Mouse (Mus musculus) limb, embryonic 10.5 days (tissue): ENCODE measurements at regions not wholly inside any gene's neighbourhood (a gene's known extent, or its start where the extent isn't known, plus 50 kb on each side); places are given as distances from the start of the nearest gene placed in this dataset.

Experiments used
- DNase-seq: peaks from one replicate; pipeline ENCODE4 v3.0.0-alpha.2; 2017; ENCODE audit warnings: low spot score
- H3K27ac ChIP-seq: fragments of 300-500 bp; sonication (generic); 2 replicates; pipeline ENCODE4 v1.5.1; 2016; ENCODE audit warnings: mild to moderate bottlenecking
- H3K27me3 ChIP-seq: fragments of 300-500 bp; sonication (generic); 2 replicates; pipeline ENCODE4 v1.6.1; 2016; ENCODE audit warnings: low read depth, mild to moderate bottlenecking; ENCODE audit not compliant: poor library complexity, severe bottlenecking
- H3K36me3 ChIP-seq: fragments of 300-500 bp; sonication (generic); 2 replicates; pipeline ENCODE4 v1.6.1; 2016; ENCODE audit warnings: mild to moderate bottlenecking, moderate library complexity
- H3K4me1 ChIP-seq: fragments of 300-500 bp; sonication (generic); 2 replicates; pipeline ENCODE4 v1.6.1; 2016
- H3K4me3 ChIP-seq: fragments of 300-500 bp; sonication (generic); 2 replicates; pipeline ENCODE4 v1.5.1; 2016; ENCODE audit warnings: mild to moderate bottlenecking, moderate library complexity
- H3K9me3 ChIP-seq: fragments of 300-500 bp; sonication (generic); replicated peaks from 2 replicates; pipeline ENCODE4 v1.6.1; 2016; ENCODE audit warnings: mild to moderate bottlenecking
- WGBS: fragments of 180-500 bp; shearing (Covaris S2); methylation state at CpG from one replicate; pipeline ENCODE4 v1.1.7; 2016; 5-methylcytosine and 5-hydroxymethylcytosine counted together

GRCm38 (mm10) chr1:121745181-121745580, 177.4 kb upstream of the Ddx18 start:
- H3K27ac ChIP-seq, result no peak overlapping the region
- WGBS, result 95% methylated on average over 1 of the region's 1 CpGs
- H3K36me3 ChIP-seq, result no peaks in the 10 kb centered on the region
- H3K4me3 ChIP-seq, result no peak overlapping the region
- H3K9me3 ChIP-seq, result no peaks in the 10 kb centered on the region
- no peaks in the 10 kb centered on the region for H3K4me1 ChIP-seq
- DNase-seq, result no peak
- no peaks in the 10 kb centered on the region for H3K27me3 ChIP-seq

GRCm38 (mm10) chr1:121735113-121735719, 167.4 kb upstream of the Ddx18 start:
- Histone ChIP-seq H3K36me3 (no peaks in the 10 kb centered on the region), H3K27me3 (no peaks in the 10 kb centered on the region), H3K4me3 (no peak overlapping the region), H3K4me1 (no peaks in the 10 kb centered on the region), H3K27ac (no peak overlapping the region), H3K9me3 (no peaks in the 10 kb centered on the region)
- WGBS, result 81% methylated on average over 11 of the region's 11 CpGs
- DNase-seq, result no peak

- Histone ChIP-seq H3K4me3 (no peak overlapping the region), H3K27ac (no peak overlapping the region), H3K36me3 (no peaks in the 10 kb centered on the region), H3K27me3 (no peaks in the 10 kb centered on the region), H3K4me1 (no peaks in the 10 kb centered on the region), H3K9me3 (no peaks in the 10 kb centered on the region)
- 84% methylated on average over 3 of the region's 3 CpGs for WGBS
- no peak for DNase-seq
Observed at GRCm38 (mm10) chr1:121734456-121735112, 166.8 kb upstream of the Ddx18 start.

GRCm38 (mm10) chr1:121709317-121709860, 141.6 kb upstream of the Ddx18 start:
- no peaks in the 10 kb centered on the region for H3K9me3 ChIP-seq
- H3K36me3 ChIP-seq, result no peaks in the 10 kb centered on the region
- no peak overlapping the region for H3K27ac ChIP-seq
- no peaks in the 10 kb centered on the region for H3K4me1 ChIP-seq
- WGBS, result 87% methylated on average over 9 of the region's 9 CpGs
- H3K27me3 ChIP-seq, result no peaks in the 10 kb centered on the region
- no peak overlapping the region for H3K4me3 ChIP-seq
- no peak for DNase-seq

- 76% methylated on average over 10 of the region's 10 CpGs for WGBS
Observed at GRCm38 (mm10) chr1:121708301-121708700, 140.5 kb upstream of the Ddx18 start.

GRCm38 (mm10) chr1:121701826-121702225, 134.0 kb upstream of the Ddx18 start:
- no peaks in the 10 kb centered on the region for H3K4me1 ChIP-seq
- H3K27ac ChIP-seq, result no peak overlapping the region
- no peaks in the 10 kb centered on the region for H3K9me3 ChIP-seq
- WGBS, result 46% methylated on average over 7 of the region's 7 CpGs
- H3K36me3 ChIP-seq, result no peaks in the 10 kb centered on the region
- DNase-seq, result no peak
- H3K27me3 ChIP-seq, result no peaks in the 10 kb centered on the region
- no peak overlapping the region for H3K4me3 ChIP-seq

More at GRCm38 (mm10) chr1:121708301-121708700, 140.5 kb upstream of the Ddx18 start:
- Histone ChIP-seq H3K27ac (no peak overlapping the region), H3K36me3 (no peaks in the 10 kb centered on the region), H3K4me1 (no peaks in the 10 kb centered on the region), H3K4me3 (no peak overlapping the region), H3K27me3 (no peaks in the 10 kb centered on the region), H3K9me3 (no peaks in the 10 kb centered on the region)
- no peak for DNase-seq

- no peak overlapping the region for H3K4me3 ChIP-seq
- H3K4me1 ChIP-seq, result no peaks in the 10 kb centered on the region
- H3K9me3 ChIP-seq, result no peaks in the 10 kb centered on the region
- H3K27ac ChIP-seq, result no peak overlapping the region
- H3K27me3 ChIP-seq, result no peaks in the 10 kb centered on the region
- WGBS, result 94% methylated on average over 1 of the region's 1 CpGs
- no peak for DNase-seq
- H3K36me3 ChIP-seq, result no peaks in the 10 kb centered on the region
Observed at GRCm38 (mm10) chr1:121653901-121654300, 86.1 kb upstream of the Ddx18 start.

GRCm38 (mm10) chr1:121650071-121650470, 82.3 kb upstream of the Ddx18 start:
- Histone ChIP-seq H3K4me3 (no peak overlapping the region), H3K27me3 (no peaks in the 10 kb centered on the region), H3K36me3 (no peaks in the 10 kb centered on the region), H3K4me1 (no peaks in the 10 kb centered on the region), H3K9me3 (no peaks in the 10 kb centered on the region), H3K27ac (no peak overlapping the region)
- 92% methylated on average over 3 of the region's 3 CpGs for WGBS
- DNase-seq, result no peak

- H3K27me3 ChIP-seq, result no peaks in the 10 kb centered on the region
- DNase-seq, result no peak
- no peak overlapping the region for H3K4me3 ChIP-seq
- H3K4me1 ChIP-seq, result no peaks in the 10 kb centered on the region
- WGBS, result 90% methylated on average over 2 of the region's 2 CpGs
- no peaks in the 10 kb centered on the region for H3K9me3 ChIP-seq
- no peak overlapping the region for H3K27ac ChIP-seq
- H3K36me3 ChIP-seq, result no peaks in the 10 kb centered on the region
Observed at GRCm38 (mm10) chr1:121631466-121631865, 63.7 kb upstream of the Ddx18 start.

- no peaks in the 10 kb centered on the region for H3K9me3 ChIP-seq
- no peak for DNase-seq
- H3K4me3 ChIP-seq, result no peak overlapping the region
Observed at GRCm38 (mm10) chr1:121620262-121620661, 52.5 kb upstream of the Ddx18 start.

GRCm38 (mm10) chr1:121618550-121618949, 50.8 kb upstream of the Ddx18 start:
- DNase-seq, result no peak
- Histone ChIP-seq H3K27ac (no peak overlapping the region), H3K4me1 (no peaks in the 10 kb centered on the region), H3K9me3 (no peaks in the 10 kb centered on the region), H3K27me3 (no peaks in the 10 kb centered on the region), H3K4me3 (no peak overlapping the region), H3K36me3 (no peaks in the 10 kb centered on the region)

More at GRCm38 (mm10) chr1:121620262-121620661, 52.5 kb upstream of the Ddx18 start:
- no peaks in the 10 kb centered on the region for H3K4me1 ChIP-seq
- no peaks in the 10 kb centered on the region for H3K36me3 ChIP-seq
- no peaks in the 10 kb centered on the region for H3K27me3 ChIP-seq
- no peak overlapping the region for H3K27ac ChIP-seq
- WGBS, result 81% methylated on average over 7 of the region's 7 CpGs
